Mouse (Mus musculus): ENCODE measurements around the gene Ptrh1. TPM values are rescaled to one million over a fixed set of nuclear protein-coding genes. Genes with fewer than 3 reads are reported as not detected.
A peak's percentile ranks its signal among the peaks of the same experiment; 100 is the strongest.

The Ptrh1 gene
- total RNA-seq, 2 experiments from 2014 or later: 5.1 to 5.5 TPM

GRCm38 (mm10) chr2:32795748-32796418 lies 20.3 kb downstream of the Ptrh1 start:
- DNase-seq: no peak

- DNase-seq: no peak
Observed at GRCm38 (mm10) chr2:32798251-32798962, 22.8 kb downstream of the Ptrh1 start.

- no peak for DNase-seq
Observed at GRCm38 (mm10) chr2:32808816-32809566, 33.4 kb downstream of the Ptrh1 start.

- DNase-seq: no peak
Observed at GRCm38 (mm10) chr2:32811959-32812358, 36.4 kb downstream of the Ptrh1 start.

GRCm38 (mm10) chr2:32816497-32816896 lies 40.9 kb downstream of the Ptrh1 start:
- no peak for DNase-seq

- DNase-seq: peak; percentile 30 to 35
Observed at GRCm38 (mm10) chr2:32816946-32817581, 41.5 kb downstream of the Ptrh1 start.

- DNase-seq: no peak
Observed at GRCm38 (mm10) chr2:32817589-32817988, 42.0 kb downstream of the Ptrh1 start.

GRCm38 (mm10) chr2:32818208-32818607 lies 42.6 kb downstream of the Ptrh1 start:
- DNase-seq: no peak

GRCm38 (mm10) chr2:32821041-32821802 lies 45.6 kb downstream of the Ptrh1 start:
- DNase-seq: peak; percentile 30 to 58

GRCm38 (mm10) chr2:32822643-32823042 lies 47.1 kb downstream of the Ptrh1 start:
- DNase-seq: no peak

- no peak for DNase-seq
Observed at GRCm38 (mm10) chr2:32823153-32823552, 47.6 kb downstream of the Ptrh1 start.

GRCm38 (mm10) chr2:32823579-32824154 lies 48.1 kb downstream of the Ptrh1 start:
- DNase-seq: no peak

GRCm38 (mm10) chr2:32824181-32824580 lies 48.6 kb downstream of the Ptrh1 start:
- no peak for DNase-seq

GRCm38 (mm10) chr2:32824778-32825177 lies 49.2 kb downstream of the Ptrh1 start:
- no peak for DNase-seq

GRCm38 (mm10) chr2:32825796-32826195 lies 50.2 kb downstream of the Ptrh1 start:
- DNase-seq: no peak

Other genes with a start within 250 kb of the Ptrh1 start
- 1 to 10 TPM; 4.9 to 5.9 TPM for gene Fam102a, start 240.5 kb upstream of the Ptrh1 start, total RNA-seq (2021)
- gene Dpm2, start 204.9 kb upstream of the Ptrh1 start, total RNA-seq (2021): 10 to 100 TPM; 14.0 to 20.2 TPM
- gene Pip5kl1, start 201.0 kb upstream of the Ptrh1 start, total RNA-seq (2021): not detected
- not detected for gene 9430097D07Rik, start 200.1 kb upstream of the Ptrh1 start, total RNA-seq (2021)
- gene St6galnac4, start 188.7 kb upstream of the Ptrh1 start, total RNA-seq (2021): 10 to 100 TPM; 14.7 to 16.1 TPM
- 100 to 1,000 TPM; 108 to 117 TPM for gene St6galnac6, start 176.1 kb upstream of the Ptrh1 start, total RNA-seq (2021)
- gene Ak1, start 154.0 kb upstream of the Ptrh1 start, total RNA-seq (2021): 100 to 1,000 TPM; 654 to 691 TPM
- 100 to 1,000 TPM in 1 of 2 experiments, 10 to 100 TPM in 1; 95.1 to 106 TPM for gene Eng, start 129.2 kb upstream of the Ptrh1 start, total RNA-seq (2021)
- gene Fpgs, start 71.6 kb upstream of the Ptrh1 start, total RNA-seq (2021): 1 to 10 TPM; 4.4 to 5.0 TPM
- gene Cdk9, start 62.7 kb upstream of the Ptrh1 start, total RNA-seq (2021): 10 to 100 TPM; 22.4 to 24.1 TPM
- gene Sh2d3c, start 54.7 kb upstream of the Ptrh1 start, total RNA-seq (2021): 10 to 100 TPM; 23.1 to 30.8 TPM
- not detected for gene 6330409D20Rik, start 34.8 kb upstream of the Ptrh1 start, total RNA-seq (2021)
- gene Tor2a, start 18.6 kb upstream of the Ptrh1 start, total RNA-seq (2021): 1 to 10 TPM; 6.7 to 9.4 TPM
- gene Ttc16, start 153 bp upstream of the Ptrh1 start, total RNA-seq (2021): under 1 TPM in 1 of 2 experiments, not detected in 1; 0.13 TPM
- not detected for gene Cfap157, start 8.6 kb downstream of the Ptrh1 start, total RNA-seq (2021)
- 10 to 100 TPM; 12.2 to 13.0 TPM for gene Stxbp1, start 71.5 kb downstream of the Ptrh1 start, total RNA-seq (2021)
- gene Fam129b, start 100.3 kb downstream of the Ptrh1 start, total RNA-seq (2021): 10 to 100 TPM; 20.4 to 25.0 TPM
- gene Rpl12, start 185.8 kb downstream of the Ptrh1 start, total RNA-seq (2021): 10 to 100 TPM; 66.0 to 72.2 TPM
- 10 to 100 TPM; 15.1 to 15.9 TPM for gene Lrsam1, start 185.8 kb downstream of the Ptrh1 start, total RNA-seq (2021)
- 10 to 100 TPM; 15.0 to 17.3 TPM for gene Slc2a8, start 206.3 kb downstream of the Ptrh1 start, total RNA-seq (2021)

Measured in heart, adult 18-20 months (tissue).